Mouse (Mus musculus) spleen, adult 2 months (tissue): ENCODE results near the gene Elmod3.

Experiments used
- CTCF ChIP-seq: fragments of 200-500 bp; IDR thresholded peaks from 2 replicates; pipeline ENCODE4 v1.5.1; 2011; ENCODE audit warnings: mild to moderate bottlenecking, inconsistent platforms; ENCODE audit not compliant: insufficient read depth, insufficient read length, insufficient replicate concordance; ENCODE audit errors: extremely low read depth
- POLR2A ChIP-seq: fragments of 200-500 bp; IDR thresholded peaks from 2 replicates; pipeline ENCODE4 v1.6.1; 2011; ENCODE audit warnings: low read depth, low read length, inconsistent platforms

DNA sequence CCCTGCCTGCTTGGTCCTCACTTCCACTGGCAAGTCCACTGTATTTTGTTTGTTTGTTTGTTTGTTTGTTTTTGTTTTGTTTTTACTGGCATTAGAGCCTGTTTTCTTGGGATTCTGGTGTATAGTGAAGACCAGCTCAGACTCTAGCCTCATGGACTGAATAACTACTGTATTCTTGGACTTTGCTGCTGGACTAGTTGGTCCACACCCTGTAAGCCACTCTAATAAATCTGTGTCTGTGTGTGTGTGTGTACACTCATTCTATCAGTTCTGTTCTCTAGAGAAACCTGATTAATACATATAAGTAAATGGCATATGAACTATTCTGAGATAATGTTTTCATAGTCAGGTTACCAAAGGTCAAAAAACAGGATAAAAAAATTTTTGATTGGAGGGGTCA lies 8.1 kb downstream of the Elmod3 start:
- no peak for TF ChIP-seq POLR2A
- no peak for TF ChIP-seq CTCF
